Mouse (Mus musculus) liver, embryonic 15.5 days (tissue): ENCODE measurements around the gene Ttll1. TPM values are rescaled to one million over a fixed set of nuclear protein-coding genes. Genes with fewer than 3 reads are reported as not detected.

Experiments
- ATAC-seq: fragments of 200-750 bp; cut with Nextera tagmentation; 2 replicates; pipeline ENCODE4 v1.8.0; 2017; ENCODE audit warnings: moderate number of reproducible peaks, mild to moderate bottlenecking, moderate library complexity; ENCODE audit not compliant: insufficient read depth
- H3K27ac ChIP-seq: fragments of 300-500 bp; sonication (generic); replicated peaks from 2 replicates; pipeline ENCODE4 v1.5.1; 2015; ENCODE audit warnings: mild to moderate bottlenecking, inconsistent platforms
- H3K27me3 ChIP-seq: fragments of 300-500 bp; sonication (generic); 2 replicates; pipeline ENCODE4 v1.6.1; 2015; ENCODE audit warnings: mild to moderate bottlenecking, inconsistent platforms
- H3K36me3 ChIP-seq: fragments of 300-500 bp; sonication (generic); replicated peaks from 2 replicates; pipeline ENCODE4 v1.6.1; 2015; ENCODE audit warnings: moderate library complexity, mild to moderate bottlenecking, inconsistent platforms
- H3K4me1 ChIP-seq: fragments of 300-500 bp; sonication (generic); replicated peaks from 2 replicates; pipeline ENCODE4 v1.6.1; 2015; ENCODE audit warnings: inconsistent platforms
- H3K4me2 ChIP-seq: fragments of 300-500 bp; sonication (generic); 2 replicates; pipeline ENCODE4 v1.6.1; 2015; ENCODE audit warnings: moderate library complexity, mild to moderate bottlenecking, inconsistent platforms
- H3K4me3 ChIP-seq: fragments of 300-500 bp; sonication (generic); replicated peaks from 2 replicates; pipeline ENCODE4 v1.5.1; 2015; ENCODE audit warnings: mild to moderate bottlenecking, inconsistent platforms
- H3K9ac ChIP-seq: fragments of 300-500 bp; sonication (generic); 2 replicates; pipeline ENCODE4 v1.6.1; 2015; ENCODE audit warnings: moderate library complexity, mild to moderate bottlenecking, inconsistent platforms
- H3K9me3 ChIP-seq: fragments of 300-500 bp; sonication (generic); replicated peaks from 2 replicates; pipeline ENCODE4 v1.6.1; 2016; ENCODE audit warnings: inconsistent platforms
- WGBS: fragments of 180-500 bp; shearing (Covaris S2); methylation state at CpG from one replicate; pipeline ENCODE4 v1.1.7; 2015; ENCODE audit warnings: mixed read lengths; ENCODE audit not compliant: insufficient replicate concordance; 5-methylcytosine and 5-hydroxymethylcytosine counted together
- microRNA-seq: library from miRNA; unstranded; fragments of <30 nt; microRNA quantifications from one replicate; pipeline ENCODE4, GENCODE M21; 2016
- polyA plus RNA-seq: library from polyadenylated mRNA; unstranded; fragments of >200 nt; fragmentation: Nextera tagmentation; extraction: Ambion mirVana; gene quantifications from 2 replicates; pipeline ENCODE4 v1.2.1, GENCODE M21; 2015

Gene Ttll1
- polyA plus RNA-seq, 1 experiment from 2014 or later = 4.9 TPM

- H3K4me1 ChIP-seq = peaks cover 68% of the 10 kb centered on the region
- no peak overlapping the region for H3K27ac ChIP-seq
- no peak overlapping the region for H3K4me3 ChIP-seq
- no peaks in the 10 kb centered on the region for H3K36me3 ChIP-seq
- 85% methylated on average over 9 of the region's 9 CpGs for WGBS
- no peak for ATAC-seq
- H3K9ac ChIP-seq = no peak overlapping the region
- H3K9me3 ChIP-seq = no peaks in the 10 kb centered on the region
- H3K27me3 ChIP-seq = no peaks in the 10 kb centered on the region
- no peak overlapping the region for H3K4me2 ChIP-seq
These were observed 74.2 kb downstream of the Ttll1 start for GRCm38 (mm10) chr15:83436541-83436940.

GRCm38 (mm10) chr15:83435324-83436090 lies 75.2 kb downstream of the Ttll1 start:
- Histone ChIP-seq H3K9me3 (no peaks in the 10 kb centered on the region), H3K9ac (no peak overlapping the region), H3K27me3 (no peaks in the 10 kb centered on the region), H3K36me3 (0 out of 2 replicates have a peak, but pooled peaks cover under 1% of the 10 kb centered on the region), H3K27ac (no peak overlapping the region; the same call in 1 of the 2 replicates), H3K4me3 (no peak overlapping the region), H3K4me1 (peaks cover 69% of the 10 kb centered on the region), H3K4me2 (no peak overlapping the region)
- no peak for ATAC-seq
- 61% methylated on average over 8 of the region's 8 CpGs for WGBS

GRCm38 (mm10) chr15:83434692-83435091 lies 76.0 kb downstream of the Ttll1 start:
- Histone ChIP-seq H3K9ac (no peak overlapping the region), H3K27me3 (no peaks in the 10 kb centered on the region), H3K9me3 (no peaks in the 10 kb centered on the region), H3K4me3 (no peak overlapping the region), H3K4me2 (no peak overlapping the region), H3K4me1 (peaks cover 75% of the 10 kb centered on the region), H3K36me3 (0 out of 2 replicates have a peak, but pooled peaks cover 2% of the 10 kb centered on the region), H3K27ac (peak overlapping the region; percentile 81)
- 70% methylated on average over 4 of the region's 4 CpGs for WGBS
- ATAC-seq = no peak

Small RNAs within 50 kb of the gene (microRNA-seq; reads per million reads assigned to microRNA genes)
- not detected for gene Gm24575

Other genes starting within 250 kb of the Ttll1 start
- gene Arfgap3, start 160.6 kb downstream of the Ttll1 start, polyA plus RNA-seq = 15.4 TPM in 2 replicates
- gene Pacsin2, start 46.3 kb downstream of the Ttll1 start, polyA plus RNA-seq = 46.7 and 50.5 TPM in 2 replicates
- 1.9 and 2.2 TPM in 2 replicates for gene Bik, start 16.0 kb upstream of the Ttll1 start, polyA plus RNA-seq
- gene Tspo, start 52.7 kb upstream of the Ttll1 start, polyA plus RNA-seq = 202 and 217 TPM in 2 replicates
- 15.4 and 16.8 TPM in 2 replicates for gene Mcat, start 52.9 kb upstream of the Ttll1 start, polyA plus RNA-seq
- gene Ttll12, start 84.3 kb upstream of the Ttll1 start, polyA plus RNA-seq = 35.6 and 38.5 TPM in 2 replicates
- 0.16 and 0.24 TPM in 2 replicates for gene Scube1, start 214.1 kb upstream of the Ttll1 start, polyA plus RNA-seq